Mouse (Mus musculus) frontal cortex, postnatal 25 days (tissue): ENCODE results near the gene Nf2.

ENCODE experiments used
- DNase-seq, 2 experiments: peaks; one replicate each; pipeline ENCODE4 v3.0.0; 2022; ENCODE audit warnings: low spot score in 2 of 2

Nf2 gene

DNA sequence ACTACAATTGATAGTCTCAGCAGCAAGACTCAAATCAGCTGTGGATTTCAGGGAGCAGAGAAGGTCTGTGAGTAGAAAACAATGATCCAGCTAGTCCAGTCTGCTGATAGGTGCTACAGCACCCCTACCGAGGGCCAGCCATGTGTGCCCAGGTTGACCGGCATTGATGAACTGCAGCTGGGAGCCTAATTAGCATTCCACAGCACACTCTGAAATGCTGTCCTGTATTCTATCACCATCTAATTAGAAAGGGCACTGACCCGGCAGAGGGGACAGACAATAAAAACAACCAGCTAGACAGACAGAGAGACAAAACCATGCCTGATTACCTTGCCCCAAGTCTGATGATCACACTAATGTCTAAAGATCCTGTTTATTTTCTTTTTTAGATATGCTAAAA, 56.3 kb downstream of the Nf2 start:
- no peak for DNase-seq

DNA sequence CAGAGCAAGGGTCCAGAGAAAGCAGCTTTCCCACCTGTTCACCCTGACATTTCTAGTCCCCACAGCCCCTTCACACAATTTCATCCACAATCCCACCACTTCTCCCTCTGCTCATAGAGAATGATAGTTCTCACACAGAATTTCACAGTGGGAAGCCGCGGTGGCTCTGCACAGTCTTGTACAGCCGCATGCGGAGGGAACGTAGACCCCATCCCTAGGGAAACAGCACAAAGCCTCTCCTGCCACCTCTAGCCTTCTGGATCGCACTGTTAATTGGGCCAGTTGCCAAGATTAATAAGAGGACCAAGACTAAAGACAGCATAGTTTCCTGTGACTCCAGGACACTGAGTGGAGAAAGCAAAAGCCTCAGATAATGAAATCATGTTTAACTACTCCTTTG, 57.8 kb downstream of the Nf2 start:
- no peak for DNase-seq

DNA sequence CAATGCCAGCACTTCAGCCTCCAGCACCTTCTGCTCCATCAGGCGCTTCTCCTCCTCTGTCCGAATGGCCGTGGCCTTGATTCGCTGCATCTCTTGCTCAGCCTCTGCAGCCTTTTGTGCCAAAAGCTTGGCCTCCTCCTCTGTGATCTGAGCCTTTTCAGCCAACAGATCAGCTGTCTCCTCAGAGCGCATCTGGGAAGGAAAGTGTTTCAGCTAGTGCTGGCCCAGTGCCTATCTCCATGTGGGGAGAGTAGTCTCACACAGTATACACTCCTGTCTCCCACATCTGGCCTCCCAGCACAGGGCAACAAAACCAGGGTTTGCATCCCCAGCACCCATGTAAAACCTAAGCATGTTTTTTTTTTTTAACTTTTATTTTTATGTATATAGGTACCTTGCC, 59.6 kb downstream of the Nf2 start:
- DNase-seq: no peak

DNA sequence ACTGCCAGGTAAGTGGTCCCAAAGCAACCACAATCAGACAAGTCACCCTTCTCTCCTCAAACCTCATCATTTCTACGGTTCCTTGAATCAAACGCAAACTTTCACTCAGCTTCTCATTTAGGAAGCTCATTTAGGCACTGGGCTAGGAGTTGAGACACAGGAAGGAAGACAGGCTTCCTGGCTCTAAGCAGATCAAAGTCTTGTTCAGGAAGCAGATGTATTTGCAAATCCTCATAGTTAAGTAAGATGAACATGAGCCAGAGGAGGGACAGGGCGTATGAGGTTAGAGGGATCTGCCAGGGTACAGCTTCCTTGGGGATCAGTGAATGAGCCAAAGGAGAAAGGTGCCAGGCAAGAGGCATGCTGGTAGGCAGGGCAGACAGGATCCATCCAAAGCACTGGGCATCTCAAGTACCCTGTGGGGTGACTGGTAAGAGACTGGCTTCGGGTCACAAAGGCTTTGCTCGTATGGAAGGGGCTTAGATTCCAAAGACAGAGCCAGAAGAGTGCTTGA, 64.7 kb downstream of the Nf2 start:
- no peak for DNase-seq

DNA sequence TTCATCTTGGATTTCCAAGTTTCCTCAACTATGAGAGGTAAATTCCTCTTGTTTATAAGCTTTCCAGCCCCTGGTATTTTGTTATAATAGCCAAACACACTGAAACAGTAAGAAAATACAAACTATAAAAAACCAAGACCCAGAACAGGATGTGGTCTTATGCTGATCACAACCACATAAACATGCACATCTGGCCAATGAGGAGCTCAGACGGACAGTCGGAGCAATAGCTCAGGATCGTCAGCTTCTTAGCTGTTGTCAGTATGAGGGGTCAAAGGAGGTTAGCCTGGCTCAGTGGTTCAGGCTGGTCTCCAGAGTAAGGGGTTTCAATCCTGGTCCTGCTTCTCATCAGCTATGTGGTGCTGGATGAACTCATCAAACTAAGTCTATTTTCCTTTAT, 66.2 kb downstream of the Nf2 start:
- DNase-seq: no peak

DNA sequence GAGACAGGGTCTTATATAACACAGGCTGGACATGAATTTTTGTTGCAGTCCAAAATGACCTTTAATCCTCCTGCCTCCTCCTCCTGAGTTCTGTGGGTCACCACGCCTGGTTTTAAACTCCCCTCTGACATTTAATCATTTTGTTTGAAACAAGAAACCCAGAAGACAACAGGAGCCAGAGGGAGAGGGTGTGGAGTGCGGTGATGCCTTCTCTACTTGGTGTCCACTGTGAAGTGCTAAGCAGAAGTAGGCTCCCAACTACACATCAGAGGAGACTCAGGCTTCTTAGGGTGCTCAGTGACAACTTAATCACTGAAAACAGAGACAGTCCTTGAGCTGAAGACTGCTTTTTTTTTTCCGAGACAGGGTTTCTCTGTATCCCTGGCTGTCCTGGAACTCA, 68.4 kb downstream of the Nf2 start:
- no peak for DNase-seq

DNA sequence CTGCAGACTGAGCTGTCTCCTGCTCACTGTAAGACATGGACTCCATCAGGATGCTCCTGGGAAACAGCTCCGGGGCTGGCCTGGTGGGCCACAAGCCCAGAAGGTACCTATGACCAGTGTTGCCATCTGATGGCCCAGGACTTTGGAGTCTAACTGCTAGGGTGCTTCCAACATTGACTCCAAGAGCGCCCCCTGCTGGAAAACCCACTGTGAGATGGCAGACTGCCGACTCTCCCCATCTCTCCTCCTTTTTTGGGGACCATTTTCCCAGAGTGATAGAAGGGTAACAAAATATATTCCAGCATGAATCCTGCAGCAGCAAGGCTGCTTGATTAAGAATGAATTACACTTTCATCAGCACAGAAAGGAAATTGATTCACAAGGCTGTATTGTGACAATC, 76.4 kb downstream of the Nf2 start:
- DNase-seq: peak; percentile 46 to 54

DNA sequence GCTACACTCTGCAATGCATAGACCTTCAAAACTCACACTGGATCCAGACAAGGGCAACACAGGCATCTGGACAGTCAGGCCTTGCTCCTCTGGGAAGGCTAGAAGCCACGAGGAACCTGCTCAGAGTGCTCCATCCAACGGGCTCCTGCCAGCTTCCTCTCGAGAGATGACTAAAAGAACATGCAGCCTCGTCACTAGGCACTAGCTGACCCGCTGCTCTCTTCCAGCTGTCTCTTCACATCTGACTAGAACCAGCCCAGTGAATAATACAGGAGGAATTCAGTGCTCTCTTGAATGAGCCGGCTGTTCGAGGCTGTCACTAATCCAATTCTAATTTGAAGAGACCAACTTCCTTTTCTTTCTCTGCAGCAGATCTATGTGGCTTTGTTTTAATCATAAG, 77.6 kb downstream of the Nf2 start:
- DNase-seq: no peak

DNA sequence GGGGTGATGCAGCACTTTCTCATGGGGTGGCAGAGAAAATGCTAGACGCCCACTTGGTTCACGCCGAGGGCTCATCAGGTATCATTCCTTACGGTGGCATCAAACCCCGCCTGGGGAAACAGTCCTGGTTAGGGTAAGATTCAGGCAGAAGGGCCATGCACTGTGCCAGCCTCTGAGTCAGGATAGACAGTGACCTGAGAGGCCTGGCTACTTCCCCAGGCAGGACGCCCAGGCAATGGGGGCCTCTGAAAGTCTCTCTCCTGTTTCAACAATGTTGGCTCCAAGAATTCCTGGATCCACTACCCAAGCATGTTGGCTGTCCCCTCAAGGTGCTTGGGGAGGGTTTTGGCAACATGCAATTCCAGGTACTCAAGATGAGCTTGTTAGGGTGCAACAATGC, 79.5 kb downstream of the Nf2 start:
- DNase-seq: no peak

DNA sequence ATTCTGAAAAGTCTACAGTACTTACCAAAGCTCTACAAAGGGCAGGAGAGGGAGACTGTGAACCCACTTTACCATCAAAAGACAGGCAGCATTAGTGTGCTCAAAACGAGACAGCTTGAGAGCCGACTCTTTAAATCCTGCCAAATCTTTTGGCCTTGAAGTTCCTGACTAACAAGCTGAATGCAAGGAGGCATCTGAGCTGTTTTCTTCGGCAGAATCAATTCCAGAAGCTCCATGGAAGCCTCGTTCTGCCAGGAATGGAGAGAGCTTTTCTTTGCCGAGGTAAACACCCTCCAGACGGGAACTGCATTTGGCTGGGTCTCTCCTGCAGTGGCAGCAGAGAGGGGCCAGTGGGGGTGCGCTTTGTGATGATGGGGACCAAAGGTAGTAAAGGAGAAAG, 80.0 kb downstream of the Nf2 start:
- DNase-seq: no peak

DNA sequence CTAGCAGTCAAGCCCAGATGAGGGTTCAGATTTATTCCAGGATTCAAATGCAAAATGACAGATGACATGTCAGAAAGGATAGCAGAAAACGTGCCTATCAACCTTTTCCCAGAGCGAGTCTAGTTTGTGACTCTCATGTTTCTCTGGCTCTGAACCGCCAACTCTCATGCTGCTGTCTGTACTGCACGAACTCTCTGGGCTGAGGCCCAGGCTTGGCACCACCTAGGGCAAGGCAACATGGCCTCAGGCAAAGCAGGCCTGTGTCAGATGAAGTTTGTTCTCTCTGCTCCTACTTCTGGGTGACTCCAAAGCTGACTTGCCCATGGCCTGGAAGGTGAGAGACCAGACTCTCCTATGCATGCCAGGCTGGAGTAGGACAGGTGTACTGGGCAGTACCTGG, 80.9 kb downstream of the Nf2 start:
- no peak for DNase-seq

DNA sequence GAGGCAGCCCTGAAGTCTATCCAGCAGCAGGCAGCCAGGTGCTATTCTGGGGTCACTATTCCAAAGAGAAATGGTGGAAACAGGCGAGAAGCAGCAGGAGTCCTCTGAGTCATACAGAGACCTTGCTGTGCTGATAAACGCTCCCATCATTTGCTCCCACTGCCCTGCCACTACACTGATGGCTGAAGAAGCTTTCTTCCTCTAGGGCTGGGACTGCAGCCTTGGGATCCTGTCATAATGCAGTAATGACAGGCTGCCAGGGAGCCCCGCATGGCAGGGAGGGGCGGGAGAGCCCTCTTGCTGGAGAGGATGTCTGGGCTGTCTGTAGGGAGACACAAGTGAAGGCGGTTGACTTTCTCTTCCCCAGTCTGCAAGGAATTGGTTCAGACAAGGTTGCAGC, 84.9 kb downstream of the Nf2 start:
- DNase-seq: no peak

DNA sequence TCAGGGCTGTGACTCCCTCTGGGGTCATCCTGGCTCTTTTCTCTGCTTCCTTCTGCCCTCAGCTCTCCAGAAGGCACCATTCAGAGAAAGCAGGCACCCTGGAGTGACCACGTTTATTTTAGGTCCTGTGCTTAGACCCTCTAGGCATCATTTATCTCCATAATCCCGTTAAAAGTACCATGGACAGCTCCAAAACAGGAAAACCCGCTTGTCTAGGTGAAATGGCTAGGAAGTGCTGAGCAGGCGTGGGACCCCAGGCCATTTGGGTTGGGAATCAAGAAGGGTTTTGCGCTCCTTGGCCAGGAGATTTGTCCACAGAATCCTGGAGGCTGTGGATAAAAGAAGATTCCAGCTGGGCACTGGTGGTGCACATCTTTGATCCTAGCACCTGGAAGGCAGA, 85.7 kb downstream of the Nf2 start:
- DNase-seq: no peak

DNA sequence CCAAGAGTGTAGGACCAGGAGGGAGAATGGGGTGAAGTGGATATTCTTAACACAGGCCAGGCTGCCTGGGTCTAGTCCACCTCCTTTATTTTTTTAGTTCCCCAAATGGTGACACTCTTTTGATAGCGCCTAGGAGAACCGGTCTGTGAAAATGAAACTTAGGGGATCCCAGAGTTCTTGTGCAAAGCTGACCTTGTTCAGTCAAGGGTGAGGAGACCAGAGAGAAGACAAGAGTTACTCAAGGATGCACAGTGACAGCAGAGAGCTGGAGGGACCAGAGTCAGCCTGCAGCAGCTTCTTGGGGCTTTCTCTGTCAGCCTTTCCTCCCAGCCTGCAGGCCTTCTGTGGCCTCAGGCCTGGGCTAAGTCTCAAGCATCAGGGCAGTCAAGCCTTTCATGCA, 86.8 kb downstream of the Nf2 start:
- DNase-seq: no peak

DNA sequence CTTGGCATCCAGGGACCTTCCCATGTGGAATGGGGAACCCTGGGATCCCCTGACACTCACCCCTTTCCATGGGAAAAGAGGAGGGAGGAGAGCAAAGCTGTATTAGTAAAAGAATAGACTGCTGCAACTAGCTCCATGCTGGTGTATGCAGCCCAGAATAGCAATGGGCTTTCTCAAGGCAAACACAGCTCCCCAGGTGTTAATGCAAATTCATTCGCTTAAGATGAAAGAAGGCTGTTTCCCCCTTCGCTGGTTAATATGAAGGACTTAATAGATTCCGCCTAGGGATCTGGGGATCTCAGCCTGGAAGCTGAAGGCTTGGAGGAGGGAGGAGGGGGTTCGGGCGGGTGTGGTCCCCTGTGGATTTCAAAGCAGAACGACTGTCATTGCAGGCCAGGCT, 87.3 kb downstream of the Nf2 start:
- DNase-seq: no peak

DNA sequence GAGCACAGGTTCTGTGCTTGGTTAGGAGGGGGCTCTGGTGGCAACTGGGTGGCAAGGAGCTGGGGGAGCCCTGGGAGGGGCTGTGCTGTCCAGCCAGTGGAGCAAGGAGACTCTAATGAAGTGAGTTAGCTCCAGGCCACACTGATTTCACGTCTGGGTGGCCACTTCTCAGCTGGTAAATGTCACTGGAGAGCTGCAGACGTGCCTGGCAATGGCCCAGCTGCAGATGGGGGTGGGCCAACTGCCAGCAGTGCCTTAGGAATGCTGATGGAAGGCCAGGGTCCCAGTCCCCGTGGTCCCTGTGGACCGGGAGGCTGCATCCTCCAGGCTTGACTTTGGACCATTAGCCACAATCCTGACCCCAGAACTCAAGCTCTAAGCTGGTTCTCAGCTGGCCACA, 88.9 kb downstream of the Nf2 start:
- no peak for DNase-seq

DNA sequence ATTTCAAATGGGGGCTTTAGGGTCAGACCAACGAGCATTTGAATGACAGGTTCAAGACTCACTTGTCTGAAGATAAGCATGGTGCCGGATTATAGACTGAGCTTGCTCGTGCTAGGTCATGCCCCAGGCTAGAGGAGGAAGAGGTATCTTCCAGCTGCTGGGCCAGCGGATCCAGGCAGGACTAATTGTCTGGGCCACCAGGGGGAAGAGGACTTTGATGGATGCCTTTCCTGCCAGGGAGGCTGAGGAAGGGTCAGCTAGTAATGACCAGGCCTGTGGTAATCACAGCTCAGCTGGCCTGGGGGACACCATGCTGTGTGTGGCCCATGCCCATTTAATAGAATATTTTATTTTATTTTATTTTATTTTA, 91.6 kb downstream of the Nf2 start:
- no peak for DNase-seq

DNA sequence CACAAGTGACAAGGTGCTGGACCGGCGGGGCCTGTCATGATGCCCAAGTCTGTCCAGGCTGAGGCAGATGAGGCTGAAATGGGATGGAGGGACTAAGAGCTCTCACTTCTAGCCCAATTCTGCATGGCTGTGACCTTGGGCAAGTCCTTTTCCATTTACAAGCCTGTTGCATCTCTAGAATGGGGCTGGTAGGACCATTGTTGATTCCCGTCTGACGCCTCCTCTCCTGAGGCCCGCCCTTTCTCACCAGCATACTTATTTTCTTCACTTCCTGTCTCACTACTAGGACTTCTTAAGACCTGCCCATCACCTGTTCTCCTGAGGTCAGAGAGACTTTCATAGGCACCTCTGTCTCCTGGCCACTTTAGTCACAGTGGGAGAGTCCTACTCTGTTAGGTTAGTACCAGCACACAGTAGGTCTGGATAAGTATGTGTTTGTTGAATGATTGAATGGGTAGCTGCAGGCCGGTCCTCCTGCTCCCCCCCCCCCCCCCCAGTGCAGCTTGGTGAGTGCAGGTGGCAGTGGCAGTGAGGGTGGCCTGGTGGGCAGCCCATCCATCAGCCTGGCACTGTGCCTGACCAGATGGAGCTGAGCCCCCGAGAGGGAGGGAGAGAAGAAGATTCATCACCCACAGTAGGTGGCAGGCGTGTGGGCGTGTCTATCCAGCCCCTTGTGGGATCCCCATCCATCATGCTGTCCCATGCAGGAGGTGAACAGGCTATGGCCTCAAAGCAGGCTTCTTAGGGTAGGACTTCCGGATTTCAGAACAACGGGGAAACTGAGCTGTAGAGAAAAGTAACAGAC, 92.2 kb downstream of the Nf2 start:
- DNase-seq: no peak

DNA sequence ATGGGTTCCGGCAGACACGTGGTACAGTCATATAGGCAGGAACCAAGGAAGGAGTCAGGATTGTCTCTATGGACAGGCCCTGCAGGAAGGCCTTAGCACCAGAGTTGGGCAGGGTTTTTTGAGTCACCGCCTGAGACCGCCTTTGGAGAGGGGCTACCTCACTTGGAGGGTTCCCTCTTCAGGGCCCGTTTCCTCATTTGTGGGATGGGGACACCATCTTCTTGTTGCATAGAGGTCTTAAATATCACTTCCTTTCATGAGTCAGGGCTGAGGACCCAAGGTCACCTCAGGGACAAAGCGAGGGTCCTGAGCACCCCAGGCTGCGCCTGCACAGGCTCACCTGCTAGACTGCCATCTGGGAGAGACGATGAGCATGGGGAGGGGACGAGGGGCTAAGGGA, 92.9 kb downstream of the Nf2 start:
- no peak for DNase-seq

DNA sequence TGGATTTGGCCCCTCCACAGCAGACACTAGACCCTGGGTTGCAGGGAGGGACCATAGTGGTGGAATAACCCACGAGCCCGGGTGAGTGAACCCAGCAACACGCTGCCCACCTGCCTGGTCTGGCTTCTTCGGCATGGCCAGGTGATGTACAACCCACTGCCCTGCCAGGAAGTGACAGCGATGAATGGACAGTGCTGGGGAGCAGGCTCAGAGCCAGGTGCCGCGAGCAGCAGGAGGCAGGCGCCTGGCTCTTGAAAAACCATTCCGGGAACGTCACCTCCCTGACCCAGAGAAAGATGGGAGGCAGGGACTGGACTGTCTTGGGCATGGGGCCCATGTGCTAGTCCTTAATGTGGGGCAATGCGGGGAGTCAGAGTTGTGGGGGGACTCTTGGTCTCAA, 94.5 kb downstream of the Nf2 start:
- DNase-seq: no peak

DNA sequence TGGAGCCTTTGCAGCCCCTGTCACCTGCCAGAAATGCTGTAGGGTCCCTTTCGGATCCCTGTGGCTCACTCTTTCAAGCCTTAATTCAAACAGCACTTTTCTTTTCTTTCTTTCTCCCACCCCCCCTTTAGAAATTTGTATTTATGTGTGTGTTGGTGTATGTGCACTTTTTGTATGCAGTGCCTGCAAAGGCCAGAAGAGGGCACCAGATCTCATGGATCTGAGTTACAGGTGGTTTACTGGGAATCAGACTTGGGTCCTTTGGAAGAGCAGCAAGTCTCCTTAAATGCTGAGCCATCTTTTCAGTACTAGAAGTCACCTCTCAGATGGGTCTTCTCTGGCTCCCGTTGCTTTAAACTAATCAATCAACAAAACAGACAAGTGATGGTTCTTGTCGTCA, 95.3 kb downstream of the Nf2 start:
- no peak for DNase-seq

DNA sequence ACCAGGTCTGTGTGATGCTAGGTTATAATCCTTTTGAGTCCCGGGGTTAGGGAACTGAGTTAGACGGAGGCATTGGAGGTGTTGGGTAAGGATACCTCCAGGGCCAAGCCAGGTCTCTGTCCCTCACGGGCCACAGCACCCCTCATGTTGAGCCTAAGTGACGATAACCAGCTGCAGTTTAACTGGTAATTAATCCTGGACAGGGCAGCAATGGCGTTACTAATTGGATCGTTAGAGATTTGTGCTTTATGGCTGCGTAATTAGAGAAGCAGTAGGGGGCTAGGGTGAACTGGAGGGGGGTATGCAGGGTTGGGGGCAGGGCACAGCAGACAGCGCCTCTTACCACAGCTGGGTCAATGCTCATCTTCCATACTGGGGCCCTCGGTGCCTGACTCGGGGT, 96.5 kb downstream of the Nf2 start:
- DNase-seq: no peak

DNA sequence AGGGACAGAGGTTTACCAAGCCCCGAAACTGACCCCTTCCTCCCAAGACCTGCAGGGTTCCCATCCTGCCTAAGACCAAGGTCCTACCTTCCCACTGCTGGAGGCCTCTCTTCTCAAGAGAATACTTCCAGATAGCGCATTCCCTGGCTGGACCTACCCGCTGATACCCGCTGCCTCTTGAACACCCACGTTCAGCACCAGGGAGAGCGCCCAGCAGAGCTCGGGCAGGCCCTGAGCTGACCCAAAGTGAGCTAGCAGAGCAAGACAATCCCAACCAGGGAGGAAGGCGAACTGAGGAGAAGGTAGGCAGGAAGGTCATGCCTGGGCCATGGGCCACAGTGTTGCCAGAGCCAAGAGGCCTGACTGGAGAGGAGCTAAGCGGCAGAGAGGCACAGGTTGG, 99.1 kb downstream of the Nf2 start:
- no peak for DNase-seq

DNA sequence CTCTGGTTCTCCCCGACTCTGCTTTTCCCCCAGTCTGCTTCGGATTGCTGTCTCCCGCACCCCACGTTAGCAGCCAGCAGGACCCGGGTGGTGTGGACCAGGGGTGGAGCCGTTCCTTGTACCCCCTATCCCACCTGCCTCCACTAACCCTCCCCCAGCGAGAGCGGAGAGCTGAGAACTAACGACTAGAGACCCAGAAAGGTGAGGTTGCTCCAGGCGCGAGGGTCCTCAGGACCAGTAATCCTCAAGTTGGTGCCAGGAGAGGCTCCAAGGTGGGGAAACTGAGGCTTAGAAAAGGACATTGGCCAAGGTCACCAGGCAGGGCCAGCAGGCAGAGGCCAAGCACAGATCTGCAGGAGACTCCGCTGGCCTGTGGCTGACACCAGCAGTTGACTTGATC, 102.1 kb downstream of the Nf2 start:
- DNase-seq: no peak
